Mouse (Mus musculus) heart, postnatal 0 days (tissue): ENCODE data around the gene Trub2. TPM values are rescaled to one million over a fixed set of nuclear protein-coding genes. Genes with fewer than 3 reads are reported as not detected.
A peak's percentile ranks its signal among the peaks of the same experiment; 100 is the strongest.
"Not testable (repeated sequence)": the region's sequence is repeated elsewhere in the genome, so short reads cannot be mapped to it uniquely, and the experiment has no call there.

ENCODE experiments used
- ATAC-seq: fragments of 200-750 bp; cut with Nextera tagmentation; 2 replicates; pipeline ENCODE4 v1.8.0; 2017; ENCODE audit warnings: low read depth, moderate number of reproducible peaks, moderate library complexity; ENCODE audit not compliant: insufficient read depth
- DNase-seq: peaks from one replicate; pipeline ENCODE4 v3.0.0-alpha.2; 2016; ENCODE audit warnings: low spot score
- H3K27ac ChIP-seq: fragments of 300-500 bp; sonication (generic); 2 replicates; pipeline ENCODE4 v1.5.1; 2014; ENCODE audit warnings: low read depth, mild to moderate bottlenecking
- H3K27me3 ChIP-seq: fragments of 300-500 bp; sonication (generic); 2 replicates; pipeline ENCODE4 v1.6.1; 2014; ENCODE audit warnings: low read length, mixed read lengths; ENCODE audit not compliant: control insufficient read depth, insufficient read depth
- H3K36me3 ChIP-seq: fragments of 300-500 bp; sonication (generic); replicated peaks from 2 replicates; pipeline ENCODE4 v1.6.1; 2014; ENCODE audit warnings: low read length, mixed read lengths; ENCODE audit not compliant: control insufficient read depth, insufficient read depth
- H3K4me1 ChIP-seq: fragments of 300-500 bp; sonication (generic); 2 replicates; pipeline ENCODE4 v1.6.1; 2014; ENCODE audit warnings: antibody characterized with exemption; ENCODE audit not compliant: control insufficient read depth, insufficient read depth
- H3K4me2 ChIP-seq: fragments of 300-500 bp; sonication (generic); 2 replicates; pipeline ENCODE4 v1.6.1; 2014; ENCODE audit warnings: low read depth, mild to moderate bottlenecking, low read length, moderate library complexity
- H3K4me3 ChIP-seq: fragments of 300-500 bp; sonication (generic); 2 replicates; pipeline ENCODE4 v1.5.1; 2014; ENCODE audit warnings: low read depth, low read length
- H3K9ac ChIP-seq: fragments of 300-500 bp; sonication (generic); replicated peaks from 2 replicates; pipeline ENCODE4 v1.6.1; 2014; ENCODE audit warnings: low read depth, low read length, mixed read lengths
- H3K9me3 ChIP-seq: fragments of 300-500 bp; sonication (generic); replicated peaks from 2 replicates; pipeline ENCODE4 v1.6.1; 2016; ENCODE audit warnings: low read length; ENCODE audit not compliant: control insufficient read depth
- CTCF ChIP-seq: IDR thresholded peaks from 2 replicates; pipeline ENCODE4 v1.5.1; 2016; ENCODE audit warnings: antibody characterized with exemption, control low read depth, low read depth
- EP300 ChIP-seq: IDR thresholded peaks from 2 replicates; pipeline ENCODE4 v1.6.1; 2016; ENCODE audit warnings: antibody characterized with exemption, low read depth
- WGBS: fragments of 180-500 bp; shearing (Covaris S2); extraction: QIAGEN DNeasy Blood & Tissue Kit; methylation state at CpG from one replicate; pipeline ENCODE4 v1.1.7; 2014; 5-methylcytosine and 5-hydroxymethylcytosine counted together
- polyA plus RNA-seq: library from polyadenylated mRNA; unstranded; fragments of >200 nt; fragmentation: Nextera tagmentation; extraction: Ambion mirVana; gene quantifications from 2 replicates; pipeline ENCODE4 v1.2.1, GENCODE M21; 2015
- total RNA-seq: library from RNA; depleted of rRNA; stranded (reverse); fragments of >200 nt; gene quantifications from 2 replicates; pipeline ENCODE4 v1.2.3, GENCODE M21; 2014; ENCODE audit warnings: low replicate concordance

Gene Trub2
- total and polyA plus RNA-seq, 2 experiments from 2014 or later = 20.2 to 42.6 TPM

DNA sequence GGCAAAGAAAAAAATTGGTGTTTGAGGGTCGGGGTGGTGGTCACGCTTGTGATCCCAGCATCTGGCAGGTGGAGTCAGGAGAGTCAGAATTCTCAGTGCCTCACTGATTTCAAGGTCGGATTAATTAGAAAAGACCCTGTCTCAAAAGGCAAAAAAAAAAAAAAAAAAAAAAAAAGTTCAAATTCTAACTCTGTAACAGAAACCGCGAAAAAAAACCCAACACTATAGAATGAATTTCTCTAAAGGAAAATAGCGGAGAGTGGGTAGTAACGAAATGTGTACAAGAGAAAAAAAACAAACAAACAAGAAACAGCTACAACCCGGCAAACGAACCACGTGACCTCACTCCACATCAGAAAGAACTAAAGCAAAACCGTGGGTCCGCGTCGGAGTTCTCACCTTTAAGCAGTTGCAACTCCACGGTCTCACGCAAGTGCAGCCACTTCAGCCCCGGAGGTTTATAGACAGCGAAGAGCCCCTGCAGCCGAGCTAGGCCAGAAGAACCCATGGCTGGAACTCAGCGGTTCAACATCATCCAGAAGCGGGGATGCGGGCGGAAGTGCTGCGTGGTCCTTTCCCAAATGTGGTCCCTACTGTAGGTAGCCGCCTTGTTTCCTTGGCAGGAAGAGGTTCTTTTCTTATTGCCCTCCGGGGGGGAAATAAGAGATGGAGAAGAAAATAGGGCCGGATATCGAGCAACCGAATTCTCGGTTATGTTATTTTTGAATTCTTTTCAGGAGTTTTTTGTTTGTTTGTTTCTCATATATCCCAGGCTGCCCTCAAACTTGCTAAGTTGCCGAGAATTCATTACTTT, 991 bp downstream of the Trub2 start, which contains the start of gene Coq4:
Gene Coq4, plus strand, starts transcription at position 390 of the 814 bp plus-strand sequence.
- Histone ChIP-seq H3K36me3 (peaks cover 57% of the 10 kb centered on the region), H3K4me2 (peak within 1 kb of the TSS; percentile 79), H3K27ac (peak within 1 kb of the TSS; percentile 84), H3K4me3 (peak within 1 kb of the TSS; percentile 70), H3K9ac (peak within 1 kb of the TSS; percentile 58), H3K4me1 (peaks cover 9% of the 10 kb centered on the region; the same call in 1 of the 2 replicates), H3K9me3 (no peaks in the 10 kb centered on the region), H3K27me3 (no peaks in the 10 kb centered on the region)
- WGBS = 3% methylated on average over 31 of the region's 31 CpGs
- TF ChIP-seq EP300 (no peak), CTCF (no peak)
- ATAC-seq (peak; percentile 91), DNase-seq (peak; percentile 96)

DNA sequence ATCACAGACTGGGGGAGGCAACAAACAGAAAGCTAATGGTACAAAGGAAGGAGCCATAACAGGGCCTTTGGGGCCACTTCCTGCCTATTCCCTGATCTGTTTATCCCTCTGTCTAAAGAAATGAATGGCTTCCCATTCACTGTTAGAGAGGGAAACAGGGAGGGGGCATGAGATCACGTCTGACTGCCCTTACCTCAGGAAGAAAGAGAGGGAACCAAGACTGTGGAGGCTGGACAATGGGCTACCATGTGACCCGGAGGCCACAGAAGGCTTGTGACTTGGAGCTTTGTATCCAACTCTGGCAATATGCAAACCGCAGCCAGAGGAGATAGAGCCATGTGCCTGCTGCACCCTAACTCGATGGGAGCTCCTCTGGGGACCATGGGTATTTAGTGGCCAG, 4.0 kb downstream of the Trub2 start:
- no peak overlapping the region for H3K9ac ChIP-seq
- H3K4me2 ChIP-seq = no peak overlapping the region
- H3K4me1 ChIP-seq = peaks cover 9% of the 10 kb centered on the region; the same call in 1 of the 2 replicates
- ATAC-seq = no peak
- TF ChIP-seq CTCF = no peak
- no peak for TF ChIP-seq EP300
- H3K4me3 ChIP-seq = no peak overlapping the region
- no peaks in the 10 kb centered on the region; the same call in 1 of the 2 replicates for H3K9me3 ChIP-seq
- WGBS = 66% methylated on average over 4 of the region's 4 CpGs
- peaks cover 61% of the 10 kb centered on the region for H3K36me3 ChIP-seq
- H3K27ac ChIP-seq = no peak overlapping the region
- no peak for DNase-seq
- H3K27me3 ChIP-seq = no peaks in the 10 kb centered on the region

DNA sequence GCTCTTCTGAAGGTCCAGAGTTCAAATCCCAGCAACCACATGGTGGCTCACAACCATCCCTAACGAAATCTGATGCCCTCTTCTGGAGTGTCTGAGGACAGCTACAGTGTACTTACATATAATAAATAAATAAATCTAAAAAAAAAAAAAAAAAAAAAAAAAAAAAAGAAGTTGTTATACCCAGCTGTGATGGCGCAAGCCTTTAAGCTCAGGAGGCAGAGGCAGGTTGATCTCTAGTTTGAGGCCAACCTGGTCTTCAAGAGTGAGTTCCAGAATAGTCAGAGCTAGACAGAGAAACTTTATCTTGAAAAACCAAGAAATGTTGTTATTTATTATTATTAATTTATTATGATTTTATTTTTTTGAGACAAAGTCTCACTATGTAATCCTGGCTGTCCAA, 7.0 kb downstream of the Trub2 start:
- not testable (repeated sequence) for DNase-seq, H3K9ac ChIP-seq, ATAC-seq, H3K27ac ChIP-seq, H3K9me3 ChIP-seq, H3K4me2 ChIP-seq, H3K4me3 ChIP-seq, H3K27me3 ChIP-seq, H3K4me1 ChIP-seq
- H3K36me3 ChIP-seq = peaks cover 90% of the 10 kb centered on the region
- 97% methylated on average over 2 of the region's 2 CpGs for WGBS

DNA sequence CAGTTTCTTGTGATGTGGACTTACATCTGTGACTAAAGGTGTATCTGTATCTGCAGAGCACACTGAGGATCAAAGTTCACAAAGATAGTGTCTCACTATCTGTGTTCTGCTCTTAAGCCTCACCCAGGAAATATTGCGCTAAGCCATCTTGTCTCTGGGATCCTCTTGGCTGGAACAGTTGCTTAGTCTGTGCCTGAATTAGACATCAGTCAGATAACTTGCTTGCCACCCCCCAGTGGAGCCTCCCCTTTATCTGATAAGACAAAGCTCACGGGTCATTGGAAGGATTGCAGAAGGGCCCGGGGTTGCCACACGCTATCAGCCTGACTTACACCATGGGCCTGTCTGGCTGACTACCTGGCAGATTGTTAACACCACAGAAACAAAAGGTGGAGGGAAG, 15.0 kb downstream of the Trub2 start:
- WGBS = 50% methylated on average over 4 of the region's 4 CpGs
- Histone ChIP-seq H3K4me1 (no peaks in the 10 kb centered on the region), H3K36me3 (peaks cover 19% of the 10 kb centered on the region), H3K27ac (no peak overlapping the region), H3K9ac (no peak overlapping the region), H3K27me3 (no peaks in the 10 kb centered on the region), H3K9me3 (no peaks in the 10 kb centered on the region), H3K4me2 (no peak overlapping the region), H3K4me3 (no peak overlapping the region)
- DNase-seq (no peak), ATAC-seq (no peak)
- TF ChIP-seq CTCF (no peak), EP300 (no peak)

DNA sequence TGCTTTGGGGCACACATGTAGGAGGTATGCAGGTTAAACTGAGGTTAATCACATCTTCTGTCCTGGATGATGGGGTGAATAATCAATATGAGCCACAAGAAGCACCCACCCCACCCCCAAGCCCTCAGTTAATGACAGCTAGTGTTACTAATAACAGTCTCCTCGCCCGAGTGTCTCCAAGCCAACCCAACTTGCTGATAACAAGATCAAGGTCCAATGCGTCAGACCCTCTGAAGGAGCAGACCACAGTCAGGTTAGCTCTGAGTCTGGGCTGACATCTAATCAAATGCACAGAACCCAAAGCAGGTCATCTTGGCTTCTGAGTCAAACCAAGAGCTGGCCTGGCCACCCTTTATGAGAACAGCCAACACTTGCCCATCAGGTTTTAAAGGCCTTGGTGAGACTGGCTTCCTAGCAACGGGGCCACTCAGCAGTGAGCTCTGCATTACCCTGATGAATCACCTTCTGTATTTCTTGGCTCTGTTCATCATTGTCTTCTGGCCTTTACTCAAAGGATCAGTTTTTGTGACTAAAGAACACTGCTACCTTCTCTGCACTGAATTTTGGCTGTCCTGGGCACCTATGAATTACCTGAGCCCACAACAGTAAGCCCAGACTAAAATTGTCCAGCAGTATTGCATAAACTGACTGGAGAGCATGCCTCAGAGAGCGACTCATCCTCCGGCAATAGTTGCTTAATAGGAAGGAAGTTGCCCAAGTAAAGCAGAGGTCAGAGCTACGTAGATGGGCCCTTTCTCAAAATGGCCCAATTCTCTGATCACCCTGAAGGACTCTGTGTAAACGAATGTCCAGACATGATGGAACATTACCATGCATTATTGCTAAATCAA, 16.5 kb downstream of the Trub2 start:
- Histone ChIP-seq H3K4me1 (no peaks in the 10 kb centered on the region), H3K9me3 (no peaks in the 10 kb centered on the region), H3K4me3 (no peak overlapping the region), H3K27ac (no peak overlapping the region), H3K36me3 (peaks cover 4% of the 10 kb centered on the region), H3K9ac (no peak overlapping the region), H3K4me2 (no peak overlapping the region), H3K27me3 (no peaks in the 10 kb centered on the region)
- ATAC-seq (no peak), DNase-seq (no peak)
- 49% methylated on average over 8 of the region's 8 CpGs for WGBS
- no peak for TF ChIP-seq EP300
- TF ChIP-seq CTCF = no peak
